Mouse (Mus musculus): Measurements from ENCODE around the gene Mypn. TPM values are rescaled to one million over a fixed set of nuclear protein-coding genes. Genes with fewer than 3 reads are reported as not detected.

Gene Mypn
- total and polyA plus RNA-seq, 3 experiments = 0.17 to 0.81 (median 0.39) TPM

DNA sequence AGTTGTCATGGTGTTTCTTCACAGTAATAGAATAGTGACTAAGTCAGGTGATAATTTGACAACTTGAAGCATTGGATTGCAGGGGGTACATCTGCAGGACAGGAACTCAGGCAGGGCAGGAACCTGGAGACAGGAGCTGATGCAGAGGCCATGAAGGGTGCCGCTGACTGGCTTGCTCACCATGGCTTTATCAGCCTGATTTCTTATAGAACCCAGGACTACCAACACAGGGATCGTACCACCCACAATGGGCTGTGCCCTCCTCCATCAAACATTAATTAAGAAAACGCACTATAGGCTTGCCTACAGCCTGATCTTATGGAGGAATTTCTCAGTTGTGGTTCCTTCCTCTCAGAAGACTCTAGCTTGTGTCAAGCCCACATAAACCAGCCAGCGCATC is 70.4 kb downstream of the Mypn start:
- Histone ChIP-seq H3K4me2 (ENCODE audit: insufficient read depth, low read depth, poor library complexity, severe bottlenecking) (no peak overlapping the region), H3K79me2 (replicated peaks; ENCODE audit: control insufficient read depth, extremely low read depth, insufficient read depth, poor library complexity, severe bottlenecking) (no peaks in the 10 kb centered on the region), H3K36me3 (replicated peaks in 1 of 2; ENCODE audit: control insufficient read depth in 1 of 2, insufficient read depth in 1 of 2, low read length in 1 of 2) (no peaks in the 10 kb centered on the region), H3K27ac (ENCODE audit: insufficient read depth, low read depth) (no peak overlapping the region), H3K27me3 (replicated peaks) (no peaks in the 10 kb centered on the region), H3K4me3 (replicated peaks in 1 of 3; ENCODE audit: low read depth in 2 of 3, low read length in 2 of 3, poor library complexity in 1 of 3) (no peak overlapping the region), H3K9me3 (replicated peaks; ENCODE audit: low read length) (no peaks in the 10 kb centered on the region), H3K4me1 (ENCODE audit: control insufficient read depth in 1 of 2, insufficient read depth in 2 of 2) (no peaks in the 10 kb centered on the region), H3K9ac (ENCODE audit: insufficient read depth, low read depth) (no peak overlapping the region)
- dilution Hi-C loops (cut with MboI; ENCODE audit: extremely low pct_ligation_motif_present, extremely low pct_unique_long_range_greater_than_20kb, low sequenced_read_pairs) = no loop called here
- in situ Hi-C loops (cut with MboI; ENCODE audit: low pct_ligation_motif_present, low pct_unique_long_range_greater_than_20kb, low sequenced_read_pairs) = no loop called here
- no peak for DNase-seq (ENCODE audit: extremely low read depth)
- TF ChIP-seq JUND (conservative IDR thresholded peaks at IDR 0.05; ENCODE audit: low read depth, low read length) = no peak

DNA sequence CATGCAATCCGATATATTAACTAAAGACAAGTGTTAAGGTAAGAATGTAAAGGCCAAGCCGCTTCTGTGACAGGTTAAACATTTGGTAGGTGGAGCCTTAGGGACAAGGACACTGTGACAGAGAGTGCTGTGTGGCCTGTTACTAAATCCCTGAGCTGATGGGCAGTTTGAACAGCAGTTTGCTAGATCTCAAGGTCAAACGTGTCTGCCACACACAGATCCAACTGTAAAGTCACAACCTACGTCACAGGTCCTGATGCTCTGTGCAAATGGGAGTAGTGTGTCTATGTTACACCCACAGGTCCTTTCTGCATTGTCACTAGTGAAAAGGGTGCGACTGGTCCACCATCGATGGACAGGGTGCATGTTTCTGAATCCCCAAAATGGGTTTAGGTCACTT is 71.4 kb downstream of the Mypn start:
- dilution Hi-C loops (cut with MboI; ENCODE audit: extremely low pct_ligation_motif_present, extremely low pct_unique_long_range_greater_than_20kb, low sequenced_read_pairs) = no loop called here
- Histone ChIP-seq H3K36me3 (replicated peaks in 1 of 2; ENCODE audit: control insufficient read depth in 1 of 2, insufficient read depth in 1 of 2, low read length in 1 of 2) (no peaks in the 10 kb centered on the region), H3K27ac (ENCODE audit: insufficient read depth, low read depth) (no peak overlapping the region), H3K4me2 (ENCODE audit: insufficient read depth, low read depth, poor library complexity, severe bottlenecking) (no peak overlapping the region), H3K9me3 (replicated peaks; ENCODE audit: low read length) (no peaks in the 10 kb centered on the region), H3K79me2 (replicated peaks; ENCODE audit: control insufficient read depth, extremely low read depth, insufficient read depth, poor library complexity, severe bottlenecking) (no peaks in the 10 kb centered on the region), H3K9ac (ENCODE audit: insufficient read depth, low read depth) (no peak overlapping the region), H3K27me3 (replicated peaks) (no peaks in the 10 kb centered on the region), H3K4me1 (ENCODE audit: control insufficient read depth in 1 of 2, insufficient read depth in 2 of 2) (no peaks in the 10 kb centered on the region), H3K4me3 (replicated peaks in 1 of 3; ENCODE audit: low read depth in 2 of 3, low read length in 2 of 3, poor library complexity in 1 of 3) (no peak overlapping the region)
- TF ChIP-seq EP300 (IDR thresholded peaks at IDR 0.05; ENCODE audit: low read length) (no peak), POLR2AphosphoS2 (IDR thresholded peaks at IDR 0.05; ENCODE audit: low read depth, low read length) (no peak), PAX5 (IDR thresholded peaks at IDR 0.05; ENCODE audit: low read length) (no peak), CHD2 (IDR thresholded peaks at IDR 0.05; ENCODE audit: low read length) (no peak), HCFC1 (IDR thresholded peaks at IDR 0.05; ENCODE audit: low read depth, low read length) (no peak), MAX (IDR thresholded peaks at IDR 0.05; ENCODE audit: low read length) (no peak), JUN (IDR thresholded peaks at IDR 0.05; ENCODE audit: insufficient read depth, low read depth, low read length) (no peak), GABPA (IDR thresholded peaks at IDR 0.05; ENCODE audit: insufficient replicate concordance, low read depth, low read length) (no peak), TBP (conservative IDR thresholded peaks at IDR 0.05; ENCODE audit: low read depth, low read length) (no peak), ETS1 (conservative IDR thresholded peaks at IDR 0.05; ENCODE audit: low read depth, low read length) (no peak), IRF4 (IDR thresholded peaks at IDR 0.05; ENCODE audit: low read depth, low read length) (no peak), NRF1 (IDR thresholded peaks at IDR 0.05; ENCODE audit: low read depth, low read length) (no peak)
- no peak for DNase-seq (ENCODE audit: extremely low read depth)
- in situ Hi-C loops (cut with MboI; ENCODE audit: low pct_ligation_motif_present, low pct_unique_long_range_greater_than_20kb, low sequenced_read_pairs) = no loop called here

- dilution Hi-C loops (cut with MboI; ENCODE audit: extremely low pct_ligation_motif_present, extremely low pct_unique_long_range_greater_than_20kb, low sequenced_read_pairs) = no loop called here
- H3K4me3 ChIP-seq (replicated peaks in 1 of 3; ENCODE audit: low read depth in 2 of 3, low read length in 2 of 3, poor library complexity in 1 of 3) = no peak overlapping the region
- DNase-seq (ENCODE audit: extremely low read depth) = no peak
- no peaks in the 10 kb centered on the region for H3K36me3 ChIP-seq (replicated peaks in 1 of 2; ENCODE audit: control insufficient read depth in 1 of 2, insufficient read depth in 1 of 2, low read length in 1 of 2)
- no peak overlapping the region for H3K9ac ChIP-seq (ENCODE audit: insufficient read depth, low read depth)
- in situ Hi-C loops (cut with MboI; ENCODE audit: low pct_ligation_motif_present, low pct_unique_long_range_greater_than_20kb, low sequenced_read_pairs) = no loop called here
- H3K9me3 ChIP-seq (replicated peaks; ENCODE audit: low read length) = no peaks in the 10 kb centered on the region
- H3K27ac ChIP-seq (ENCODE audit: insufficient read depth, low read depth) = no peak overlapping the region
- no peaks in the 10 kb centered on the region for H3K79me2 ChIP-seq (replicated peaks; ENCODE audit: control insufficient read depth, extremely low read depth, insufficient read depth, poor library complexity, severe bottlenecking)
- 0 out of 4 replicates have a peak, but pooled peaks of 1 of the 2 experiments have one; percentile 12 for TF ChIP-seq CTCF (conservative IDR thresholded peaks at IDR 0.05 in 1 of 2, IDR thresholded peaks at IDR 0.05 in 1 of 2; ENCODE audit: low read depth in 2 of 2, low read length in 2 of 2)
- TF ChIP-seq MXI1 (IDR thresholded peaks at IDR 0.05; ENCODE audit: low read depth, low read length) = no peak
- H3K27me3 ChIP-seq (replicated peaks) = no peaks in the 10 kb centered on the region
- no peaks in the 10 kb centered on the region for H3K4me1 ChIP-seq (ENCODE audit: control insufficient read depth in 1 of 2, insufficient read depth in 2 of 2)
- H3K4me2 ChIP-seq (ENCODE audit: insufficient read depth, low read depth, poor library complexity, severe bottlenecking) = no peak overlapping the region
Observed at GRCm38 (mm10) chr10:63130500-63130899, 73.3 kb downstream of the Mypn start.

All from CH12.LX (cell line).